Mouse (Mus musculus) frontal cortex, postnatal 36 days (tissue): Measurements from ENCODE around the gene Kdelr1.
A peak's percentile ranks its signal among the peaks of the same experiment; 100 is the strongest.
"Not testable (repeated sequence)": the region's sequence is repeated elsewhere in the genome, so short reads cannot be mapped to it uniquely, and the experiment has no call there.

ENCODE experiments used
- DNase-seq, 2 experiments: peaks; one replicate each; pipeline ENCODE4 v3.0.0; 2022; ENCODE audit warnings: low spot score in 2 of 2

The Kdelr1 gene

GRCm38 (mm10) chr7:45870282-45871058, 2.1 kb upstream of the Kdelr1 start:
- DNase-seq: no peak

DNA sequence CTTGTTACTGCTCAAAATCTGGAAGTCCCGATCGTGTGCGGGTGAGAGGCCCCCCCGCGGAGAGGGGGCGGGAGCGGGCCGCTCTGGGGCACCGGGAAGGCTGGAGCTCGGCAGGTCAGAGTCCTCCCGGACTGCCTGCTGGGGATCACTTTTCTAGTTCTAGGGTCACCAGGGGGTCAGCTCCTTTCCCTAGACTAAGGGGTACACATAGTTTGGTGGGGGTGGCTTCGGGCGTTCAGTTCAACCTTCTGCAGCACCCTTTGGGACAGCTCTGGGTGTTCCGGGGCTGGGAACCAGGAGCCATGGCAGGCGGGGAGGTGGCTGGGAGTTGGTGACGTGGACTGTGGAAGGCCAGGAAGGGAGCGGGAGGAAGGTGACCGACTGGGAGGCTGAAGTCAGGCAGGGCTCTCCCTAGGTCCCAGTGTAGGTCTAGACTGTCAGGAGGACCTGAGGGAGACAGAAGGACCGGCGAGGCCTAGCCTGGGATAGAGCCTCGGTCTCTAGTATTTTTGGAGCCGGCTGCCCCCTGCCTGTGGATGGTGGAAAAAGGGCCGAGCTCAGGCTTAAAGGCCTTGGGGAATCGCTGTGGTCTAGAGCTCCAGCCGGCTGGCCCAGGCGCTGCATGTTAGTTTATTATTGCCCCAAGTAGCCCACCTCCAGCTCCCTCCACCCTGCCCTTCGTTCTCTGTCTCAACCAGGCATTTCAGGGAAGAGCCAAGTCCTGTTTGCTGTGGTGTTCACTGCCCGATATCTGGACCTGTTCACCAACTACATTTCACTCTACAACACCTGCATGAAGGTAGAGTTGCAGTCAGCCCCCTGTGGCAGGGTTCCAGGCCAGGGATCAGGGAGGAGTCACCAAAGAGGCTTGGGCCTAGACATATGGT, 732 bp downstream of the Kdelr1 start:
- DNase-seq: peak; percentile 54 to 61

GRCm38 (mm10) chr7:45876895-45877294, 4.3 kb downstream of the Kdelr1 start:
- no peak for DNase-seq

DNA sequence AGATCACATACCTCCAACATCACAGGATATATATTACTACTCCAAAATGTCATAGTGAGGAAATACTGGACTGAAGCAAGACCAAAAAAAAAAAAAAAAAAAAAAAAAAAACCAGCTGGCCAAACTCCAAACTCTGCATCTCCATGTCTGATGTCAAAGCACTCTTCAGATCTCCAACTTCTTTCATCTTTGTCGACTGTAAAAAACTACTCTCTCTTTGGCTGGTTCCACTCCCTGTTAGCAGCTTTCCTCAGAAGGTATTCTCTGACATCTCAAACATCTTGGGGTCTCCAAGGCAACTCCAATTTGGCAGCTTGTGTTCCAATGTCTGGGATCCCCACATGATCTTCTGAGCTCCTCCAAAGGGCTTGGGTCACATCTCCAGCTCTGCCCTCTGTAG, 5.7 kb downstream of the Kdelr1 start, which contains the start of gene Grin2d:
TSS of gene Grin2d (minus strand) at position 101 of the 400 bp plus-strand sequence.
- DNase-seq: not testable (repeated sequence)

DNA sequence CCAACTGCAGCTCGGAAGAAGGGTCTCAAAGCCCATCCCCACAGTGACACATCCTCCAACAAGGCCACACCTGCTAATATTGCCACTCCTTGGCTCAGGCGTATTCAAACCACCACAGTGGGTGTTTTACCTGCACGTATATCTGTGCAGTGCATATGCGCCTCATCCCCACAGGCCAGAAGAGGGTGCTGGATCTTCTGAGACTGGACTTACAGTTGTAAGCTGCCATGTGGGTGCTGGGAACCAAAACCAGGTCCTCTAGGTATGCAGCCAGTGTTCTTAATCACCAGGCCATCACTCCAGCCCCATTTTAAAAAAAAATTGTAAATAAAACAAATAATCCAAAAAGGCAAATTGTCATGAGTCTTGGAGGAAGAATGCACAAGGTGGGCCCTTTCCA, 8.0 kb downstream of the Kdelr1 start:
- no peak for DNase-seq

DNA sequence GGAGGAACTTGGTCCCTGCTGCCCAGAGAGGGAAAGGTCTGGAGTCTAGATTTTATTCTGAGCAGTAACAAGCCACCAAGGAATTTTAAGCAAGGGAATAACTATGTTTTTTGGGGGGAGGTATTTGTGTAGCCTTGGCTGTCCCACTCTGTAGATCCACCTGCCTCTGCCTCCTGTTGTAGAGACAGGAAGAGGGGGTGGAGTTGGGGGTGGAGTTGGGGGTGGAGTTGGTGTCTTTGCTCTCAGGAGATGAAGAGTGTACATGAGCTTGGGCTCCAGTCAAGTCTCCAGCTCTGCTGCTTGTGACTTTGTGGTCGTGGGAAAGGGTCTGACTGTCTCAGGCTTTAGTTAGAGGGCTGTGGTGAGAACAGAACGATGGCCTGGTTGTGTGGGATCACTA, 8.4 kb downstream of the Kdelr1 start:
- no peak for DNase-seq

GRCm38 (mm10) chr7:45887246-45887645, 14.7 kb downstream of the Kdelr1 start:
- DNase-seq: no peak

- DNase-seq: no peak
These were observed 20.1 kb downstream of the Kdelr1 start for GRCm38 (mm10) chr7:45892651-45893050.

DNA sequence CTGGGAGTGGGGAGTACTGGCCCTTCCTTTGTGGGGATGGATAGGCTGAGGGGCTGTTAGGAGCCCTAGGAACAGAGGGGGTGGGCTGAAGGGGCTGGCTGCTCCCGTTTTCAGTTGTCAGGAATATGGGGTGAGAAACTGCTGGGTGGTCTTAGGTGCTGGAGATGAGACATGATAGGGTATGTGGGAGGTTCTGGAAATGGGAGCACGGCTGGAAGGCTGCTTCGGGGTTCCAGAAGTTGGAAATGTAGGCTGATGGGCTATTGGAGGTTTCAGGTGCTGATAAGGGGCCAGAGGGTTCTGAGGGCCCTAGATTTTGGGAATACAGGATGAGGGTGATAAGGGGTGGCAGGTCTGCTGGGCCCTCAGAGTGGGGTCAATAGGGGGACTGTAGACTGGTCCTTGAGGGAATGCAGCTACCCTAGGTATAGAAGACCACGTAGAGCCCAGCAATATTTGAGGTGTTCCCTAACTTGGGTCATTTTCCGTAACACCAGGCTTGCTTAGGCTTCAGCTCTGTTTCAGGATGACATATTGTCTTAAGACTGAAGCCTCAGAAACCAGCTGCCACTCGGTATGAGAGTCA, 23.5 kb downstream of the Kdelr1 start:
- no peak for DNase-seq

- DNase-seq: peak; percentile 93 to 96
These were observed 24.1 kb downstream of the Kdelr1 start, which contains the start of the genes Syngr4 and Tmem143 for GRCm38 (mm10) chr7:45896517-45897257. Syngr4 (minus strand) TSS chr7:45896714. Tmem143 (plus strand) TSS chr7:45896941.

GRCm38 (mm10) chr7:45897258-45897757, 24.7 kb downstream of the Kdelr1 start:
- peak; percentile 60 to 66 for DNase-seq

DNA sequence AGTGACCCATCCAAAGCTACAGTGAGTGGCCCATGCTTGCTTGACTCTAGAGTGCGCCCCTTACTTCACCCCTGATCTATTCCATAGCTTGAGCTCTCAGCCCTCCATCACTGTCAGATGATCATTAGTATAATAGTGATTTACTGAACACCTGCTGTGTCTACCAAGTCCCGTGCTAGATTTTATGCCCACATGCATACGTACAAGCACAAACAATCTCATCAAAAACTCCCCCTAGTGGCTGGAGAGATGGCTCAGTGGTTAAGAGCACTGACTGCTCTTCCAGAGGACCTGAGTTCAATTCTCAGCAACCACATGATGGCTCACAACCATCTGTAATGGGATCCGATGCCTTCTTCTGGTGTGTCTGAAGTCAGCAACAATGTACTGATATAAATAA, 25.6 kb downstream of the Kdelr1 start:
- DNase-seq: not testable (repeated sequence)

- no peak for DNase-seq
These were observed 29.0 kb downstream of the Kdelr1 start for GRCm38 (mm10) chr7:45901562-45901961.

DNA sequence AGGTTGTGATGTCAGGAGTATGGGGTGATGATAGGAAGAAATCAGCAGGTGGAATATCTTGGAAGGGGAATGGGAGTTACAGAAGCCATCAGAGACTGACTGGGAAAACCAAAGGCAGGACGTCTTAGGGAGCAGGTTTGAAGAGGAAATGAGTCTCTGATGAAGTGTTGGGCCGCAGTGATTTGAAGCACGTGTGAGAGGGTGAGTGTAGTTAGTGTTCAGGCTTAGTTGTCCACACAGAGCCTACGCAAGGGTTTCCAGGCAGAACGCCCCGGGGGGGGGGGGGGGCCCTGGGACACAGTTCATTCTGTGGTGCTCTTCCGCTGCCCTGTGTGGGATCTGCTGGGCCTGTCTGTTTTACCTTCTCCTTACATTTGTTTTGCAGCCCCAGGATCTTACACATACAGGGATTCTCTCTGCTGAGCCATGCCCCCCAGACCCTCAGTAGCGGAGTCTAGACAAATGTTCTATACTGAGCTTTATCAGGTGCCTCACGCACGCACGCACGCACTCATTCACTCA, 30.0 kb downstream of the Kdelr1 start:
- DNase-seq: no peak

- no peak for DNase-seq
These were observed 34.0 kb downstream of the Kdelr1 start for GRCm38 (mm10) chr7:45906622-45907021.

DNA sequence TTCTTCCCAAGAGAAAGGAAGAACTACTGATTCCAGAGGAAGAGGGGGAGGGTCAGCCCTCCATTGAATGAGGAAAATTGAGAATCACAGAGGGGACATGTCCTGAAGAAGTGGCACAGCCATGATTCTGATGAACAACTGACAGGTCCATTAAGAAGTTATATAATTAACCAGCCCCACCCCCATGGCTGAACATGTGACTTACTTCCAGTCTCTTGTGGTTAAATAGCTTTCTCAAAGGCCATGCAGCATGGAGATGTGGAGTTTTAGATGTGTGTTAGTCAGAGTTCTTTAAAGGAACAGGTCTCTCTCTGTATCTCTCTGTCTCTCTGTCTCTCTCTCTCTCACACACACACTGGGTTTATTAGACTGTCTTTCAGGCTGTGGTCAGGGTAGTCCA, 35.8 kb downstream of the Kdelr1 start:
- no peak for DNase-seq

- DNase-seq: no peak
These were observed 36.6 kb downstream of the Kdelr1 start for GRCm38 (mm10) chr7:45909145-45909544.

DNA sequence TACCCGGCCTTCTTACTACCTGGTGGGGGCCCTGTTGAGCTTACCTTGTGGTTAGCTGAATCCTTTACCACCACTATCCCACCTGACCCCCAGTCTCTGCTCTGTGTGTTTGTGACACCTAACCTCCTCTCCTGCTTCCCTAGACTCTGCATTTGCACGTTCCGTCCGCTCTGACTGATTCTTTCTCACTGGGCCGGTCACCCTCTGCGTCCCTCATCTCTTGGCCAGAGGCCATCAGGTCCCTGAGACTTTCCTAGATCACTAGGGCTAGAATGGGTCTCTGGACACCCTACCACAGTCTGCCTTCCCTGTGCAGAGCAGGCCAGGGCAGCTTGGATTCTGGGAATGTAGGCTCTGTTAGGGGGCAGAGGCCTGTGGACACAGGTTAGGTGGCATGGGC, 41.5 kb downstream of the Kdelr1 start:
- DNase-seq: no peak

- DNase-seq: no peak
These were observed 42.4 kb downstream of the Kdelr1 start for GRCm38 (mm10) chr7:45915011-45915410.

DNA sequence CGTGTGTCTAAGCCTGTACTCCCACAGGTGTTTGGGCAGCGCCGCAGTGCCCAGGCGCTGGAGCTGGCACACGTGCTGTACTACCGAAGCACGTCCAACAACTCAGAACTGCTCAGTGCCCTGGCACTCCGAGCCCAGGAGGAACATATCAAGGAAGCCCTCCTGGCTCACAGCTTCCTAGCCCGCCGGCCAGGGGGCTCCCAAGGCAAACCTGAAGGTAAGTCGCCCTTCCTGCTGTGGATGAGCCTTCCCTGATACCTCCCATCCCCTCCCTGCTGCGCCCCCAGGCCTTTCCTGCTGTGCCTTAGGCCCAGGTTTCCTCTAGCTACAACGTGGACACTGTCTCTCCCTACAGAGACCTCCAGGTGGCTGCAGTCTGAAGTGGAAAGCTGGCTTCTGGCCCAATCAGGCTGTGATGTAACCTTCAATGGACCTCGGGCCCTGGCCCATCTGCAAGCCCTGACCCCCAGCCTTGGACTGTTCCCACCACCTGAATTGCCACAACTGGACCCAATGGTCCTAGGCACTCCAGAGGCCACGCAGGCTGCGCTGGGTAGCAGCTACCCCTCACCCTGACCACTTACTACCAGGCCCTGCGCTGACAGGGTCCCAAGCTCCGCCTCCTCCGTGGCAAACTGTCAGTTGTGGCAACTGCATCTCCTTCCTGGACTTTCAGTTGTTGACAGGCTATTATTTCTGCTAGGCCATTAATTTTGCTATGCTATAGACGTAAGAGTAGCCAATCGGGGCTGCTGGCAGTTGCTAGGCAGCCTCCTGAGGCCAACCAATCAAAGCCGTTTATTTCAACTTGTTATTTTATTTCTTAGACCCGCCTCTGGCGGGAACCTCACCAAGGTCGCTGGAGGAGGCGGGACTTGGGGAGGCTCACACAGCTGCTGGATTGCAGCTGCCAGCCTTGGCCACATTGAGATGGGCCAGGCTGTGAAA, 43.8 kb downstream of the Kdelr1 start:
- DNase-seq: peak; percentile 54 to 77
